Mouse (Mus musculus) embryonic facial prominence, embryonic 10.5 days (tissue): ENCODE measurements around the gene 2010111I01Rik. TPM values are rescaled to one million over a fixed set of nuclear protein-coding genes. Genes with fewer than 3 reads are reported as not detected.
A peak's percentile ranks its signal among the peaks of the same experiment; 100 is the strongest.
"Not testable (repeated sequence)": the region's sequence is repeated elsewhere in the genome, so short reads cannot be mapped to it uniquely, and the experiment has no call there.

Experiments
- DNase-seq: peaks from one replicate; pipeline ENCODE4 v3.0.0-alpha.2; 2017; ENCODE audit warnings: low spot score
- H3K27ac ChIP-seq: fragments of 300-500 bp; sonication (generic); replicated peaks from 2 replicates; pipeline ENCODE4 v1.5.1; 2016; ENCODE audit warnings: mild to moderate bottlenecking
- H3K27me3 ChIP-seq: fragments of 300-500 bp; sonication (generic); replicated peaks from 2 replicates; pipeline ENCODE4 v1.6.1; 2016; ENCODE audit warnings: low read depth, mild to moderate bottlenecking; ENCODE audit not compliant: poor library complexity, severe bottlenecking
- H3K36me3 ChIP-seq: fragments of 300-500 bp; sonication (generic); replicated peaks from 2 replicates; pipeline ENCODE4 v1.6.1; 2016; ENCODE audit warnings: mild to moderate bottlenecking, moderate library complexity
- H3K4me1 ChIP-seq: fragments of 300-500 bp; sonication (generic); 2 replicates; pipeline ENCODE4 v1.6.1; 2016
- H3K4me3 ChIP-seq: fragments of 300-500 bp; sonication (generic); 2 replicates; pipeline ENCODE4 v1.5.1; 2016; ENCODE audit warnings: mild to moderate bottlenecking, moderate library complexity
- H3K9me3 ChIP-seq: fragments of 300-500 bp; sonication (generic); 2 replicates; pipeline ENCODE4 v1.6.1; 2016; ENCODE audit warnings: mild to moderate bottlenecking
- WGBS: fragments of 180-500 bp; shearing (Covaris S2); methylation state at CpG from one replicate; pipeline ENCODE4 v1.1.7; 2016; 5-methylcytosine and 5-hydroxymethylcytosine counted together
- polyA plus RNA-seq: library from polyadenylated mRNA; unstranded; fragments of >200 nt; fragmentation: Nextera tagmentation; extraction: Ambion mirVana; gene quantifications from 2 replicates; pipeline ENCODE4 v1.2.1, GENCODE M21; 2016

Gene 2010111I01Rik
- polyA plus RNA-seq, 1 experiment from 2014 or later = 88.8 TPM

- H3K4me1 ChIP-seq = peaks cover 13% of the 10 kb centered on the region
- peaks cover 7% of the 10 kb centered on the region; the same call in 1 of the 2 replicates for H3K36me3 ChIP-seq
- no peaks in the 10 kb centered on the region for H3K27me3 ChIP-seq
- no peaks in the 10 kb centered on the region for H3K9me3 ChIP-seq
- no peak overlapping the region for H3K27ac ChIP-seq
- no peak overlapping the region for H3K4me3 ChIP-seq
- 87% methylated on average over 11 of the region's 11 CpGs for WGBS
- no peak for DNase-seq
These were observed 6.0 kb downstream of the 2010111I01Rik start for GRCm38 (mm10) chr13:62970515-62971269.

GRCm38 (mm10) chr13:62972403-62972802 lies 7.7 kb downstream of the 2010111I01Rik start:
- no peak overlapping the region for H3K4me3 ChIP-seq
- WGBS = 83% methylated on average over 3 of the region's 3 CpGs
- no peaks in the 10 kb centered on the region for H3K27me3 ChIP-seq
- H3K36me3 ChIP-seq = peaks cover 5% of the 10 kb centered on the region; the same call in 1 of the 2 replicates
- peaks cover 9% of the 10 kb centered on the region for H3K4me1 ChIP-seq
- H3K27ac ChIP-seq = no peak overlapping the region
- no peak for DNase-seq
- H3K9me3 ChIP-seq = no peaks in the 10 kb centered on the region

- Histone ChIP-seq H3K4me1 (peaks cover 16% of the 10 kb centered on the region), H3K9me3 (no peaks in the 10 kb centered on the region), H3K27ac (no peak overlapping the region), H3K36me3 (no peaks in the 10 kb centered on the region), H3K4me3 (no peak overlapping the region), H3K27me3 (no peaks in the 10 kb centered on the region)
- no peak for DNase-seq
- WGBS = 87% methylated on average over 4 of the region's 4 CpGs
These were observed 8.4 kb downstream of the 2010111I01Rik start for GRCm38 (mm10) chr13:62973111-62973510.

GRCm38 (mm10) chr13:62978104-62978503 lies 13.4 kb downstream of the 2010111I01Rik start:
- H3K36me3 ChIP-seq = no peaks in the 10 kb centered on the region
- peak overlapping the region; percentile 26; the same call in 1 of the 2 replicates for H3K27ac ChIP-seq
- 0 out of 2 replicates have a peak, but pooled peaks cover 2% of the 10 kb centered on the region for H3K9me3 ChIP-seq
- H3K4me1 ChIP-seq = peaks cover 29% of the 10 kb centered on the region
- H3K27me3 ChIP-seq = no peaks in the 10 kb centered on the region
- no peak overlapping the region for H3K4me3 ChIP-seq
- DNase-seq = peak; percentile 31

GRCm38 (mm10) chr13:62978784-62979183 lies 14.1 kb downstream of the 2010111I01Rik start:
- no peaks in the 10 kb centered on the region for H3K36me3 ChIP-seq
- no peaks in the 10 kb centered on the region for H3K27me3 ChIP-seq
- H3K4me1 ChIP-seq = peaks cover 27% of the 10 kb centered on the region
- H3K27ac ChIP-seq = peak overlapping the region; percentile 51; the same call in 1 of the 2 replicates
- H3K4me3 ChIP-seq = no peak overlapping the region
- 79% methylated on average over 4 of the region's 4 CpGs for WGBS
- 0 out of 2 replicates have a peak, but pooled peaks cover 2% of the 10 kb centered on the region for H3K9me3 ChIP-seq
- DNase-seq = no peak

- H3K27me3 ChIP-seq = no peaks in the 10 kb centered on the region
- peak overlapping the region; percentile 51; the same call in 1 of the 2 replicates for H3K27ac ChIP-seq
- no peak overlapping the region for H3K4me3 ChIP-seq
- DNase-seq = no peak
- H3K4me1 ChIP-seq = peaks cover 23% of the 10 kb centered on the region
- 0 out of 2 replicates have a peak, but pooled peaks cover 2% of the 10 kb centered on the region for H3K9me3 ChIP-seq
- 69% methylated on average over 4 of the region's 4 CpGs for WGBS
- H3K36me3 ChIP-seq = no peaks in the 10 kb centered on the region
These were observed 14.5 kb downstream of the 2010111I01Rik start for GRCm38 (mm10) chr13:62979215-62979614.

GRCm38 (mm10) chr13:62980131-62980530 lies 15.4 kb downstream of the 2010111I01Rik start:
- Histone ChIP-seq H3K4me3 (no peak overlapping the region), H3K4me1 (peaks cover 21% of the 10 kb centered on the region), H3K27me3 (no peaks in the 10 kb centered on the region), H3K36me3 (no peaks in the 10 kb centered on the region), H3K27ac (no peak overlapping the region), H3K9me3 (0 out of 2 replicates have a peak, but pooled peaks cover 2% of the 10 kb centered on the region)
- DNase-seq = no peak
- 86% methylated on average over 2 of the region's 2 CpGs for WGBS

GRCm38 (mm10) chr13:62984485-62984884 lies 19.8 kb downstream of the 2010111I01Rik start:
- DNase-seq = no peak
- Histone ChIP-seq H3K36me3 (no peaks in the 10 kb centered on the region), H3K9me3 (0 out of 2 replicates have a peak, but pooled peaks cover 2% of the 10 kb centered on the region), H3K4me1 (no peaks in the 10 kb centered on the region), H3K27me3 (no peaks in the 10 kb centered on the region), H3K4me3 (no peak overlapping the region), H3K27ac (no peak overlapping the region)
- 84% methylated on average over 3 of the region's 3 CpGs for WGBS

- Histone ChIP-seq H3K4me3 (no peak overlapping the region), H3K27ac (no peak overlapping the region), H3K36me3 (no peaks in the 10 kb centered on the region), H3K4me1 (peaks cover 5% of the 10 kb centered on the region; the same call in 1 of the 2 replicates), H3K9me3 (no peaks in the 10 kb centered on the region), H3K27me3 (no peaks in the 10 kb centered on the region)
- DNase-seq = no peak
- WGBS = 82% methylated on average over 3 of the region's 3 CpGs
These were observed 25.3 kb downstream of the 2010111I01Rik start for GRCm38 (mm10) chr13:62989891-62990490.

GRCm38 (mm10) chr13:62993543-62994477 lies 29.1 kb downstream of the 2010111I01Rik start:
- 74% methylated on average over 5 of the region's 5 CpGs for WGBS
- H3K27ac ChIP-seq = no peak overlapping the region
- no peak overlapping the region for H3K4me3 ChIP-seq
- no peak for DNase-seq
- H3K9me3 ChIP-seq = no peaks in the 10 kb centered on the region
- H3K36me3 ChIP-seq = no peaks in the 10 kb centered on the region
- no peaks in the 10 kb centered on the region for H3K27me3 ChIP-seq
- peaks cover 5% of the 10 kb centered on the region; the same call in 1 of the 2 replicates for H3K4me1 ChIP-seq

- Histone ChIP-seq H3K4me1 (peaks cover 5% of the 10 kb centered on the region; the same call in 1 of the 2 replicates), H3K27ac (no peak overlapping the region), H3K4me3 (no peak overlapping the region), H3K36me3 (no peaks in the 10 kb centered on the region), H3K27me3 (no peaks in the 10 kb centered on the region), H3K9me3 (no peaks in the 10 kb centered on the region)
- 95% methylated on average over 2 of the region's 2 CpGs for WGBS
- DNase-seq = no peak
These were observed 32.1 kb downstream of the 2010111I01Rik start for GRCm38 (mm10) chr13:62996767-62997166.

GRCm38 (mm10) chr13:63007491-63007890 lies 42.8 kb downstream of the 2010111I01Rik start:
- not testable (repeated sequence) for H3K4me1 ChIP-seq, H3K36me3 ChIP-seq, H3K9me3 ChIP-seq, H3K27ac ChIP-seq, H3K27me3 ChIP-seq, DNase-seq, H3K4me3 ChIP-seq
- WGBS = 80% methylated on average over 3 of the region's 3 CpGs
